Mouse (Mus musculus) C2C12 (cell line): Measurements from ENCODE around the gene Tom1l1. TPM values are rescaled to one million over a fixed set of nuclear protein-coding genes. Genes with fewer than 3 reads are reported as not detected.

Source experiments
- H3K27me3 ChIP-seq: one replicate; pipeline ENCODE4 v1.6.1; 2011; ENCODE audit not compliant: control insufficient read depth, insufficient read depth, insufficient read length
- H3K36me3 ChIP-seq: one replicate; pipeline ENCODE4 v1.6.1; 2011; ENCODE audit not compliant: control insufficient read depth, insufficient read depth
- H3K4me3 ChIP-seq: one replicate; pipeline ENCODE4 v1.5.1; 2011; ENCODE audit warnings: mild to moderate bottlenecking, control low read depth; ENCODE audit not compliant: poor library complexity, insufficient read depth, severe bottlenecking
- H3K79me2 ChIP-seq: one replicate; pipeline ENCODE4 v1.6.1; 2011; ENCODE audit not compliant: control insufficient read depth, insufficient read depth
- H3K79me3 ChIP-seq: one replicate; pipeline ENCODE4 v1.6.1; 2011; ENCODE audit warnings: low read depth, control low read depth
- H3ac ChIP-seq: one replicate; pipeline ENCODE3; 2011; ENCODE audit warnings: low read depth; ENCODE audit not compliant: control insufficient read depth, insufficient read length
- CEBPB ChIP-seq: IDR thresholded peaks from one replicate; pipeline ENCODE4 v1.6.1; 2011; ENCODE audit warnings: low read depth, mild to moderate bottlenecking, control low read depth, moderate library complexity
- CTCF ChIP-seq: IDR thresholded peaks from one replicate; pipeline ENCODE4 v1.5.1; 2011; ENCODE audit not compliant: control insufficient read depth, insufficient read depth, insufficient read length
- FOSL1 ChIP-seq: IDR thresholded peaks from one replicate; pipeline ENCODE4 v1.8.0; 2011; ENCODE audit warnings: mild to moderate bottlenecking, low read length; ENCODE audit not compliant: poor library complexity, insufficient read depth, severe bottlenecking
- MAX ChIP-seq: IDR thresholded peaks from one replicate; pipeline ENCODE4 v1.6.1; 2011; ENCODE audit warnings: mild to moderate bottlenecking, control low read depth
- MYOD1 ChIP-seq: IDR thresholded peaks from one replicate; pipeline ENCODE4 v1.6.1; 2011; ENCODE audit warnings: low read depth; ENCODE audit not compliant: control insufficient read depth, insufficient read length
- MYOG ChIP-seq: IDR thresholded peaks from one replicate; pipeline ENCODE4 v1.6.1; 2011; ENCODE audit not compliant: control insufficient read depth, insufficient read length; ENCODE audit errors: extremely low read depth
- USF1 ChIP-seq: IDR thresholded peaks from one replicate; pipeline ENCODE4 v1.6.1; 2011; ENCODE audit warnings: low read depth, mild to moderate bottlenecking, control low read depth, moderate library complexity
- long read RNA-seq, 2 experiments: library from polyadenylated mRNA; unstranded; transcript quantifications; one replicate each; pipeline ENCODE4 v2.0.0; 2019 to 2020
- polyA plus RNA-seq: library from polyadenylated mRNA; unstranded; fragments of >200 nt; fragmentation: generic; extraction: Trizol; gene quantifications from one replicate; pipeline ENCODE4 v1.2.1, GENCODE M21; 2012; ENCODE audit warnings: missing spikeins

Gene Tom1l1
- 1.0 TPM for polyA plus RNA-seq
- long read RNA-seq, experiment 1, full-length matches to known transcripts = 10 of 12 reads
- long read RNA-seq, experiment 1, partial matches to known transcripts = 0 of 12 reads
- long read RNA-seq, experiment 1, other reads (novel, unspliced or antisense) = 2 of 12 reads
- long read RNA-seq, experiment 2, full-length matches to known transcripts = 16 of 20 reads
- long read RNA-seq, experiment 2, partial matches to known transcripts = 0 of 20 reads
- long read RNA-seq, experiment 2, other reads (novel, unspliced or antisense) = 4 of 20 reads

DNA sequence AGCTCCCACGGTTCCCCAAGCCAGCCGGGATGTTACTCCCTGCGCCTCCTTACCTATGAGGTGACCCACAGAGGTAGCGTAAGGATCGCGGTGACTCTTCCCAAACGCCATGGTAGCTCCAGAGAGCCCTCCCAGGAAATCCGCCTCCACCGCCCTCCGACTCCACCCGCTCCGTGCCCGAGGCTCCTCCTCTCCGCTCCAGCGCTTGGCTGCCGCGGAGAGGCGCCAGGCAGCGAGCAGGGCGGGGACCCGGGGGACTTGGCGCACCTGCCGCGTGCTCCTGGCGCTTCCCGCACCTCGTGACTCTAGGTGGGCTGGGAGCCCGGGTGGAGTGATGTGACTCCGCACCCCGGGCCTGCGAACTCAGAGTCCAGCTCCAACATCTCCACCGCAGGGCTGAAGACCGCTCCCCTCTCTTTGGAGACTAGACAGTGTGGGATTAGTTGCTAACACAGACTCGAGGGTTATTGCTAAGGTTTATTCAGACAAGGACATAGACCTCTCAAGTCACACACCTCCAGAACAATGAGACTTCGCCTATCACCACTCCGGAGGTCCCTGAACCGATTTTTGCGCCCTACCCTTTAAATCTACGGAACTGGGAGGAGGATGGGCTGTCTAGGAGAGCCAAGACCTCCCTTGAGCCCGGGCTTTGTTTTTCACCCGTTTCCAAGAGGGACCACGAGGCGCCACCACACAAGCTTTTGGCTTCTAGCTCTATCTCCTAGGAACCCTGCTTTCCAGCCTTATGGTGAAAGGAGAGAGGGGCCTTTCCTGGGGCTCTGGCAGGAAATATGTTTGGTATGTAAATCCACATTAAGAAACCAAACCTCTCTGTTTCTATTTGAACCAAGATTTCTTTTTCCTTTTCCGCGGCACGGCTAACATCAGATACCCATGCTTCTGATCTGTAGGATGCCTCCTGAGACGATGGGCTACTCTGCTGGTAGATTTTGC lies at the start of gene Tom1l1:
Gene Tom1l1, minus strand, starts transcription at position 907 of the 957 bp plus-strand sequence.
- H3K4me3 ChIP-seq = peak within 1 kb of the TSS; percentile 25

DNA sequence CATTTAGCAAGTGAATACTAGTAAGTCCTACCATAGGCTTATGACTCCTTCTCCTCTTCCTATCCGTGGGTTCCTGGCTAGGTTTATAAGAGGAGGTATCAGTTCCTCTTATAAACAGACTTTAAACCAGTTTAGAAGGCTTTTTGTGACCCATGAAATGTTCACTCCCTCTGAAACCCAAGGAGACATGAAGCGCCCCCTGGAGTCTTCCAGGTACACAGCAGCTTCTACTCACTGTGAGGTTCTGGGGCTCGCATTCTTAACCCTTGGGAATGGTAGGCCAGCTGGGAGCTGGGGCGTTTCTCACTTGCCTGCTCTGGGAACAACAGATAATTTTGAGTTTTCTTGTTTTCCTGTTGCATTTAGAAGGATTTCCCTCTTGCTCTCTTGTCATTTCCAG lies 45.4 kb upstream of the Tom1l1 start:
- Histone ChIP-seq H3K79me2 (no peaks in the 10 kb centered on the region), H3K4me3 (no peak overlapping the region), H3K27me3 (no peaks in the 10 kb centered on the region), H3K36me3 (no peaks in the 10 kb centered on the region), H3ac (no peak overlapping the region), H3K79me3 (no peaks in the 10 kb centered on the region)
- TF ChIP-seq CTCF (no peak), CEBPB (no peak), MYOG (no peak), FOSL1 (no peak), USF1 (no peak), MAX (no peak), MYOD1 (no peak)

More for the DNA sequence above, at the start of gene Tom1l1:
- no peaks in the 10 kb centered on the region for H3K36me3 ChIP-seq
- no peaks in the 10 kb centered on the region for H3K27me3 ChIP-seq
- TF ChIP-seq FOSL1 (no peak), MYOG (no peak), CTCF (no peak), USF1 (no peak), MAX (no peak), MYOD1 (no peak), CEBPB (no peak)
- H3ac ChIP-seq = peak within 1 kb of the TSS; percentile 13
- no peaks in the 10 kb centered on the region for H3K79me2 ChIP-seq
- H3K79me3 ChIP-seq = no peaks in the 10 kb centered on the region

DNA sequence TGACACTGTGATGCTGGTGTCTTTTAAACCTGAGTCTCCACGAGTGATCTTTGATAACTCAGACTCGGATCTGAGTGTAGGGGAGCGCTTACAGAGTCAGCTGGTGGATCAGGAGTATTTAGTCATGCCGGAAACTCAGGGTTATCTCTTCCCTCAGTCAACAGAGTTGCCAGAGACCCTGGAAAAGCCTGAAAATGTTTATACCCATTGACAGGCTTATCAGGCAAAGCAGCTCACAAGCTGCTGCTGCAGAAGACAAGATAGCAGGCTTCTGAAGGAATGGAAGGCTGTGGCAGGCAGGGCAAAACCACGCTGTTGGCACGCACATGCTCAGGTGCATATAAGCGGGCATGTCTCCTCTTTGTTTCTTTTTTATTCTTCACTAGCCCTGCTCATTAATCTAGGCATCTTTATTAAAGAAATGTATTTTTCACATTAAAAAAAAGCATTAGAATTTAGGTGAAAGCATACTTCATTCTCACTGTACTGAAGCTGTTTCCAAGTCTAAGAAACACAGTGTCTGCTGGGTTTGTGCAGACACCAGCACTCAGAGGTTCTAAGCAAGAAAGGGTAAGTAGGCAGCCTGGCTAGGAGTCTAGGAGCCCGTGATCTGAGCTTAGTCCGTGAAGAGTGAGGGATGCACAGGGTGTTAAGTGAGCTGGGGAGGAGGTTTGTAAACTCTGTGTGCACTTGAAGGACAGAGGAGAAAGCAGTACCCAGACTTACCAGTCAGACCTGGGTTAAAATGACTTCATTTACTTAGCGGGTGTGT lies 39.4 kb upstream of the Tom1l1 start:
- TF ChIP-seq MYOD1 = no peak
- no peak for TF ChIP-seq CEBPB
- TF ChIP-seq USF1 = no peak
- no peak for TF ChIP-seq MAX
- TF ChIP-seq CTCF = no peak
- no peak for TF ChIP-seq FOSL1
- no peak for TF ChIP-seq MYOG

DNA sequence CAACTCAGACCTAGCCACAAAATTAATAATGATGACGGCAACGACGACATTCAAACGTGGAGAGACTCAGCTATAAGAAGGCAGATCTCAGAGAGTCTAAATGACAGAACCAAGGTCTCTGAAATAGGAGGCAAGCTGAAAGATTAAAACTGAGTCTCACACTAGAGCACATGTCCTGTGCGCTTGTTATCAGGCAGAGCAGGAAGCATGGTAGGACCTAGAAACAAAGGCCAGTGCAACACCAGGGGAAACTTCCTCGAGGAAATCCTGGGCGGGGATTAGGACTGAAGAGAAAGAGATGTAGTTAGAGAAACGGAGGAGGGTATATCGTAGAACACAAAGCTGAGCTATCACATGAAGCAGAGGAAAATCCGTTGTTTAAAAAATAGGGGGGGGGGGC lies 38.6 kb upstream of the Tom1l1 start:
- H3ac ChIP-seq = no peak overlapping the region

More for the DNA sequence above, 39.4 kb upstream of the Tom1l1 start:
- Histone ChIP-seq H3K27me3 (no peaks in the 10 kb centered on the region), H3K79me3 (no peaks in the 10 kb centered on the region), H3ac (no peak overlapping the region), H3K4me3 (no peak overlapping the region), H3K79me2 (no peaks in the 10 kb centered on the region), H3K36me3 (no peaks in the 10 kb centered on the region)

DNA sequence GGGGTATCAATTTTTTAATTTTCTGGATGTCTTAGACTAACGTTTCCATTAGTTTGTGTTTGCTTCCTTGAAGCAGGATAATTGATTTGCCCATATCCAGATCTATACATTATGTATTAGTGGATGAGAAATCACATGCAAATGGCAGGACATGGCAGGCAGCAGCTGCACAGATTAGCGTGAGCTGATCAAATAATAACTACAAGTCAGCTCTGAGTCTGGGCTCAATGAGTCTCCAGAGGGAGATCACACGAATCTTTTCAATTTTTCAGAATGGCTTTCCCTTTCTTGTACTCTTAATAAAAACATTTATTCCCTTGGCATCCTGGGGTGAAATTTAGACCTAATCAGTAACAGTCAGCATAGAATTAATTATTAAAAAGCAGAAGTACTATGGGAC lies 34.1 kb upstream of the Tom1l1 start:
- no peaks in the 10 kb centered on the region for H3K36me3 ChIP-seq
- H3K79me2 ChIP-seq = no peaks in the 10 kb centered on the region
- TF ChIP-seq FOSL1 (no peak), MAX (no peak), CEBPB (no peak), MYOD1 (no peak), CTCF (no peak), MYOG (no peak), USF1 (no peak)
- H3ac ChIP-seq = no peak overlapping the region
- no peaks in the 10 kb centered on the region for H3K79me3 ChIP-seq
- no peak overlapping the region for H3K4me3 ChIP-seq
- no peaks in the 10 kb centered on the region for H3K27me3 ChIP-seq

More for the DNA sequence above, 38.6 kb upstream of the Tom1l1 start:
- Histone ChIP-seq H3K79me2 (no peaks in the 10 kb centered on the region), H3K79me3 (no peaks in the 10 kb centered on the region), H3K36me3 (no peaks in the 10 kb centered on the region), H3K27me3 (no peaks in the 10 kb centered on the region), H3K4me3 (no peak overlapping the region)
- no peak for TF ChIP-seq MAX
- no peak for TF ChIP-seq USF1
